Mouse (Mus musculus): ENCODE results near the gene Prg4. TPM values are rescaled to one million over a fixed set of nuclear protein-coding genes. Genes with fewer than 3 reads are reported as not detected.

The Prg4 gene
- polyA plus RNA-seq, 1 experiment from 2014 or later, result 0.71 TPM

DNA sequence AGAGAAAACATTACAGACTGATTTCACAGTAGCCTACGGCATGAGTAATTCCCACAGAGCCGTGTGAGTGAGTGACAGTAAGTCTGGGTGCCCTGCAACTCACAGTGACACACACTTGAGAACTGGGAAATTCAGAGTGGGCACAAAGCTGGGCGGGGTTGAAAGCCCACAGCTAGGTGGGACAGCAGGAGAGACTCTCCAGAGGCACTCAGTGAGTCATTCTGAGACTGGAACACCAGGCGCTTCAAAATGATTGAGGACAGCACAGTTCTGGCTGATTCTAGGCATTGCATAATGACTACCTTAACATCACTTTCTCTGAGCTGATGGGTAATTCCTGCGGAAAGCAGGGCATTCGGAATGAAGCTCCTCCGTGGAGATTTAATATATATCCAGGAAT is 6.6 kb upstream of the Prg4 start:
- H3K4me2 ChIP-seq (replicated peaks; ENCODE audit: low read depth, low read length), result no peak overlapping the region
- H3K27ac ChIP-seq (ENCODE audit: low read depth, low read length), result no peak overlapping the region
- WGBS, result 86% methylated on average over 7 of the region's 7 CpGs
- H3K9me3 ChIP-seq (ENCODE audit: control insufficient read depth, low read length), result no peaks in the 10 kb centered on the region
- ATAC-seq (ENCODE audit: low FRiP score) (no peak), DNase-seq (ENCODE audit: low spot score) (no peak)
- no peak overlapping the region for H3K9ac ChIP-seq (ENCODE audit: low read depth, low read length)
- H3K4me3 ChIP-seq (ENCODE audit: low read depth, low read length), result no peak overlapping the region
- H3K36me3 ChIP-seq (ENCODE audit: control insufficient read depth, insufficient read depth, low read length), result no peaks in the 10 kb centered on the region
- H3K4me1 ChIP-seq (replicated peaks; ENCODE audit: control insufficient read depth, insufficient read depth, low read length), result no peaks in the 10 kb centered on the region
- no peaks in the 10 kb centered on the region for H3K27me3 ChIP-seq (ENCODE audit: control insufficient read depth, insufficient read depth, low read length)

DNA sequence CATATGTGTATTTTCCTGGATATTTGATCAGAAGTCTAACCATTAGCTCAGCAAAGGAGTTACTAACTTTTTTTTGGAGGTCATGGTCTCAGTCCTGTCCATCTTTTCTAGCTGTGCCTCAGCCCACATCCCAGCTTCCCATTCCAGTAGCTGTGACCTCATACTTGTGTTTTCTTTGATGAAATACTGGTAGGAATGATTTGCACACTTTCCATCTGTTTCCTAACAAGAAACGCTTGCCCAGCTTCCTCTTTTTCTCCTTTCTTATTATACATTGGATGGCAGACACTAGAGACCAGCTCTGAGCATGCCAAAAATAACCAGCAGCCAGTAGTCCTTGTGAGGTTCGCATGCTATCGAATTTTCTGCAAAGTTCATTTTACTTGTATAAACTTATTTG is 4.0 kb upstream of the Prg4 start:
- H3K4me1 ChIP-seq (replicated peaks; ENCODE audit: control insufficient read depth, insufficient read depth, low read length), result no peaks in the 10 kb centered on the region
- ATAC-seq (ENCODE audit: low FRiP score), result no peak
- H3K27ac ChIP-seq (ENCODE audit: low read depth, low read length), result no peak overlapping the region
- no peaks in the 10 kb centered on the region for H3K27me3 ChIP-seq (ENCODE audit: control insufficient read depth, insufficient read depth, low read length)
- DNase-seq (ENCODE audit: low spot score), result no peak
- H3K4me2 ChIP-seq (replicated peaks; ENCODE audit: low read depth, low read length), result no peak overlapping the region
- no peaks in the 10 kb centered on the region for H3K36me3 ChIP-seq (ENCODE audit: control insufficient read depth, insufficient read depth, low read length)
- no peak overlapping the region for H3K9ac ChIP-seq (ENCODE audit: low read depth, low read length)
- H3K9me3 ChIP-seq (ENCODE audit: control insufficient read depth, low read length), result no peaks in the 10 kb centered on the region
- WGBS, result 91% methylated on average over 3 of the region's 3 CpGs
- no peak overlapping the region for H3K4me3 ChIP-seq (ENCODE audit: low read depth, low read length)

DNA sequence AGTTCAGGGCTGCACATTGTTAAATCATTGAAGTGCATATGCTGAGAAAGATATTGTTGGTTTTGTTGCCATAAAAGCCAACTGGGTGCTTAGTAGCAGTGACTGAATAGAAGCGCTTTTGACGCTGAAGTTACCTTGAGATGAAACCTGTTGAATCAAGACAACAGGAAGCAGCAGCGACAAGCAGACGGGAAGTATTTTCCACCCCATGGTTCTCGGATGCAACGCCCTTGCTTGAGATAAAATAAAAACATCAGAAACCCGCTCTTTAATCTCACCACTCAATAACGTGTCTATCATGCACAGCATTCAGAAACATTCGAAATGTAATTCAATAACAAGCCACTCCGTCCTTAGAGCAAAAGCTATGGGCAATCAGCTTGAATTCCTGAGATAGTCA is 601 bp downstream of the Prg4 start:
- no peaks in the 10 kb centered on the region for H3K9me3 ChIP-seq (ENCODE audit: control insufficient read depth, low read length)
- DNase-seq (ENCODE audit: low spot score) (no peak), ATAC-seq (ENCODE audit: low FRiP score) (no peak)
- H3K27me3 ChIP-seq (ENCODE audit: control insufficient read depth, insufficient read depth, low read length), result no peaks in the 10 kb centered on the region
- no peaks in the 10 kb centered on the region for H3K4me1 ChIP-seq (replicated peaks; ENCODE audit: control insufficient read depth, insufficient read depth, low read length)
- H3K4me3 ChIP-seq (ENCODE audit: low read depth, low read length), result no peak overlapping the region
- H3K36me3 ChIP-seq (ENCODE audit: control insufficient read depth, insufficient read depth, low read length), result no peaks in the 10 kb centered on the region
- 89% methylated on average over 10 of the region's 10 CpGs for WGBS
- H3K27ac ChIP-seq (ENCODE audit: low read depth, low read length), result no peak overlapping the region
- no peak overlapping the region for H3K9ac ChIP-seq (ENCODE audit: low read depth, low read length)
- no peak overlapping the region for H3K4me2 ChIP-seq (replicated peaks; ENCODE audit: low read depth, low read length)

DNA sequence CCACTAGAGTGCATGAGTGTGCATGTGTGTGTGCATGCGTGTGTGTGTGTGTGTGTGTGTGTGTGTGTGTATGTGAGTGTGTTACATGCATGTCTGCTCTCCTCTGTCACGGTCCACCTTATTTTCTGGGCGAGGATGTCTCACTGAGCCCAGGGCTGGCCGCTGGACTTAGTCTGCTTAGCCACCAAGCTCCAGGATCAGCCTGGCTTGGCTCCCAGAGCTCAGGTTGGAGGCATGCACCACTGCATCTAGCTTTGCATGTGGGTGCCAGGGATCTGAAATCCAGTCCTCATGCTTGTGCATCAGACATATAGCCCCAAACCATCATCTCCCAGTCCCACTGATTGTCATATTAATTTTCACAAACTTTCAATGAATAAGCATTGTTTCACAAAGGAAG is 2.3 kb downstream of the Prg4 start:
- no peaks in the 10 kb centered on the region for H3K4me1 ChIP-seq (replicated peaks; ENCODE audit: control insufficient read depth, insufficient read depth, low read length)
- 85% methylated on average over 4 of the region's 4 CpGs for WGBS
- no peaks in the 10 kb centered on the region for H3K9me3 ChIP-seq (ENCODE audit: control insufficient read depth, low read length)
- no peak overlapping the region for H3K9ac ChIP-seq (ENCODE audit: low read depth, low read length)
- H3K36me3 ChIP-seq (ENCODE audit: control insufficient read depth, insufficient read depth, low read length), result no peaks in the 10 kb centered on the region
- H3K4me3 ChIP-seq (ENCODE audit: low read depth, low read length), result no peak overlapping the region
- H3K27me3 ChIP-seq (ENCODE audit: control insufficient read depth, insufficient read depth, low read length), result no peaks in the 10 kb centered on the region
- DNase-seq (ENCODE audit: low spot score) (no peak), ATAC-seq (ENCODE audit: low FRiP score) (no peak)
- H3K27ac ChIP-seq (ENCODE audit: low read depth, low read length), result no peak overlapping the region
- no peak overlapping the region for H3K4me2 ChIP-seq (replicated peaks; ENCODE audit: low read depth, low read length)

DNA sequence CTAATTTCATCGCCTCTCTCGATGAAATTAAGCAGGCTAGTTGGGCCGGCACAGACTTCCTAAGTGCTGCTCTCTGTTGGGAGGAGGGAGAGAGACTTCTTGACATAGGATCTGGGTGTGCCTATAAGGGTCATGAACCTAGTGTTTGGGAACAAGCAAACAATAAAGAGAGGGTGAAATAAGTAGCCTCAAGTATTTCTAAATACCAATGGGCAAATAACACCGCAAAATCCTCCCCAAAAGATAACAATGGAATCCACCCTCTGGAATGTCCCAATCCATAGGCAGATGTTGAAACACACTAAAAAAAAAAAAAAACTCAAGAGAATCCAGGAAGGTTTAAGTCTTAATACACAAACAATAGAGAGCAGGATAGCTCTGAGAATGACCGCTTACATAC is 2.9 kb downstream of the Prg4 start:
- no peak for ATAC-seq (ENCODE audit: low FRiP score)
- H3K27ac ChIP-seq (ENCODE audit: low read depth, low read length), result no peak overlapping the region
- WGBS, result 78% methylated on average over 5 of the region's 5 CpGs
- no peaks in the 10 kb centered on the region for H3K36me3 ChIP-seq (ENCODE audit: control insufficient read depth, insufficient read depth, low read length)
- no peaks in the 10 kb centered on the region for H3K9me3 ChIP-seq (ENCODE audit: control insufficient read depth, low read length)
- no peak for DNase-seq (ENCODE audit: low spot score)
- H3K4me1 ChIP-seq (replicated peaks; ENCODE audit: control insufficient read depth, insufficient read depth, low read length), result no peaks in the 10 kb centered on the region
- H3K27me3 ChIP-seq (ENCODE audit: control insufficient read depth, insufficient read depth, low read length), result no peaks in the 10 kb centered on the region
- no peak overlapping the region for H3K4me2 ChIP-seq (replicated peaks; ENCODE audit: low read depth, low read length)
- H3K9ac ChIP-seq (ENCODE audit: low read depth, low read length), result no peak overlapping the region
- no peak overlapping the region for H3K4me3 ChIP-seq (ENCODE audit: low read depth, low read length)

DNA sequence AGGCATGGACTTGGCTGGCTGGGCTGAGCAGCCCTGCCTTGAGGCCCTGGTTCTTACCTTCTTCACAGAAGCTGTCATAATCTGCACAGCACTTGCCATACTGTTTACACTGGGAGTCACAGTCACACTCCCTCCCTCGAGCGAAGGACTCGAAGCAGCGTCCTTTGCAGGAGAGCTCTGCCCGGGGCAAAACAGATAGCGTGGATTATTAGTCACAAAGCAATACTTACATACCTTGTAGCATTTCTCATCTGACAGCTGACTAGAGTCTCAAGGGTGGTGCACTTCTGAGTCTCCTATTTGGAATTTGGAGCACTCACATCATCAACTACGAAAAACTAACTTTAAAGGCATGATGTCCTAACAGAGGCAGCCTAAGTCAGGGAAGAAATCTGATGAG is 5.4 kb downstream of the Prg4 start:
- no peaks in the 10 kb centered on the region for H3K36me3 ChIP-seq (ENCODE audit: control insufficient read depth, insufficient read depth, low read length)
- no peaks in the 10 kb centered on the region for H3K27me3 ChIP-seq (ENCODE audit: control insufficient read depth, insufficient read depth, low read length)
- no peak overlapping the region for H3K4me2 ChIP-seq (replicated peaks; ENCODE audit: low read depth, low read length)
- ATAC-seq (ENCODE audit: low FRiP score) (no peak), DNase-seq (ENCODE audit: low spot score) (no peak)
- no peaks in the 10 kb centered on the region for H3K4me1 ChIP-seq (replicated peaks; ENCODE audit: control insufficient read depth, insufficient read depth, low read length)
- no peaks in the 10 kb centered on the region for H3K9me3 ChIP-seq (ENCODE audit: control insufficient read depth, low read length)
- 85% methylated on average over 7 of the region's 7 CpGs for WGBS
- no peak overlapping the region for H3K9ac ChIP-seq (ENCODE audit: low read depth, low read length)
- H3K4me3 ChIP-seq (ENCODE audit: low read depth, low read length), result no peak overlapping the region
- H3K27ac ChIP-seq (ENCODE audit: low read depth, low read length), result no peak overlapping the region

DNA sequence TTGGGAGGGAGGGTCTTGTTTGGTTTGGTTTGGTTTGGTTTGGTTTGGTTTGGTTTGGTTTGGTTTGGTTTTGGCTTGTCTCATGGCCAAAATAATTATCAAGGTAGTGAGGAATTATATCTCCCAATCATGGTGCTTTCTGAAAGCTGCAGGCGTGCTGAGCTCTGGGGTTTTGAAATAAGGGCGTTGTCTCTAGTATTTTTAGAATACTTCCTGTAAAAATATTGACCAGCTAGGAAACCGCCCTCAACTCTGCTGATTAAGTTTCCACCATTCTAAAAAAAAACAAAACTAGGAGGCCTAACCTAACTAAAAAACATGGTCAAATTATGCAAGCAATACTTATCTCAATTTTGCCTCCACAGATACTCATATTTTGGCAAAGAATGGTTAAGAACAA is 6.4 kb downstream of the Prg4 start:
- WGBS, result 89% methylated on average over 3 of the region's 3 CpGs
- H3K4me2 ChIP-seq (replicated peaks; ENCODE audit: low read depth, low read length), result no peak overlapping the region
- no peak overlapping the region for H3K4me3 ChIP-seq (ENCODE audit: low read depth, low read length)
- no peaks in the 10 kb centered on the region for H3K4me1 ChIP-seq (replicated peaks; ENCODE audit: control insufficient read depth, insufficient read depth, low read length)
- H3K9ac ChIP-seq (ENCODE audit: low read depth, low read length), result no peak overlapping the region
- no peak overlapping the region for H3K27ac ChIP-seq (ENCODE audit: low read depth, low read length)
- ATAC-seq (ENCODE audit: low FRiP score) (no peak), DNase-seq (ENCODE audit: low spot score) (no peak)
- H3K36me3 ChIP-seq (ENCODE audit: control insufficient read depth, insufficient read depth, low read length), result no peaks in the 10 kb centered on the region
- no peaks in the 10 kb centered on the region for H3K27me3 ChIP-seq (ENCODE audit: control insufficient read depth, insufficient read depth, low read length)
- H3K9me3 ChIP-seq (ENCODE audit: control insufficient read depth, low read length), result no peaks in the 10 kb centered on the region

DNA sequence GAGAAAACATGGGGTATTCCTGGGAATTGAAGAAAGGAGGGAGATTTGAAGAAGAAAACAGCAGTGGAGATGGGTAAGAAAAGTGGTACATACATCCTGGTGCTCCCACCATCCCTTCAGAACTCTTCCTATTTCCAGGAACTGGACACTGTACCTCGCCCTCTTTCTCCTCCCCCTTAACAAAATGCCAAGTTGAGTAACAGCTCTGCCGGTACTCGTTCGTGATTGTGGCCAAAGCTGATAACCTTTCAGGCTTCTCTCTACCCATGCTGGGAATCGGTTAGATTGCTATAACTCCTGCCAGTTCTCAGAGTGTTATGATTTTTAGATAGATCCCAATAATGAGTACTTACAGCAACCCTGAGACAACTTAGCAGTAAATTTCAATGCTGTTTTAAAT is 7.0 kb downstream of the Prg4 start:
- ATAC-seq (ENCODE audit: low FRiP score), result no peak
- Histone ChIP-seq H3K4me3 (ENCODE audit: low read depth, low read length) (no peak overlapping the region), H3K9ac (ENCODE audit: low read depth, low read length) (no peak overlapping the region), H3K9me3 (ENCODE audit: control insufficient read depth, low read length) (no peaks in the 10 kb centered on the region), H3K4me1 (replicated peaks; ENCODE audit: control insufficient read depth, insufficient read depth, low read length) (no peaks in the 10 kb centered on the region), H3K4me2 (replicated peaks; ENCODE audit: low read depth, low read length) (no peak overlapping the region), H3K36me3 (ENCODE audit: control insufficient read depth, insufficient read depth, low read length) (no peaks in the 10 kb centered on the region), H3K27ac (ENCODE audit: low read depth, low read length) (no peak overlapping the region), H3K27me3 (ENCODE audit: control insufficient read depth, insufficient read depth, low read length) (no peaks in the 10 kb centered on the region)
- WGBS, result 94% methylated on average over 5 of the region's 5 CpGs
- no peak for DNase-seq (ENCODE audit: low spot score)

DNA sequence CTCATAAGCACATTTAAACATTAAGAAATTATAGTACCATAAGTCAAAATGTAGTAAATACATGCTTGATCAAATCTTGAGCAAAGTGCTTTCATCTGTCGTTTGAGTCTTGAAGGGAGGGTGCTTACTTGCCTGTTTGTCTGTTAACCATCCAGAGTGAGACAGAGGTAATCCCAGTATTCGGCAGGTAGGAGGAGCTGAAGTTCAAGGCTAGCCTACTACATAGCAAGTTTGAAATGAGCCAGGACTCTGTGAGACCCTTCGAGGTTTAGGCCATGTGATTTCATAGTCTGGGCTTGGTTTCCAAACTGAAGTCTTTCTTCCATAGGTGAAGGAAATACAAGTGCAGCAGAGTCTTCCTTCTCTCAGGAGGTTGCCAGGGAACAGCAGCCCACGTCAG is 24.2 kb downstream of the Prg4 start:
- no peaks in the 10 kb centered on the region for H3K9me3 ChIP-seq (ENCODE audit: control insufficient read depth, low read length)
- H3K4me1 ChIP-seq (replicated peaks; ENCODE audit: control insufficient read depth, insufficient read depth, low read length), result no peaks in the 10 kb centered on the region
- no peak for DNase-seq (ENCODE audit: low spot score)
- no peak overlapping the region for H3K4me2 ChIP-seq (replicated peaks; ENCODE audit: low read depth, low read length)
- H3K27ac ChIP-seq (ENCODE audit: low read depth, low read length), result no peak overlapping the region
- WGBS, result 85% methylated on average over 4 of the region's 4 CpGs
- H3K36me3 ChIP-seq (ENCODE audit: control insufficient read depth, insufficient read depth, low read length), result peaks cover 5% of the 10 kb centered on the region
- H3K9ac ChIP-seq (ENCODE audit: low read depth, low read length), result no peak overlapping the region
- no peak for ATAC-seq (ENCODE audit: low FRiP score)
- H3K4me3 ChIP-seq (ENCODE audit: low read depth, low read length), result no peak overlapping the region
- no peaks in the 10 kb centered on the region for H3K27me3 ChIP-seq (ENCODE audit: control insufficient read depth, insufficient read depth, low read length)
